Mouse (Mus musculus): ENCODE measurements around the gene Gadd45gip1. TPM values are rescaled to one million over a fixed set of nuclear protein-coding genes. Genes with fewer than 3 reads are reported as not detected.

Gene Gadd45gip1
- polyA plus RNA-seq, 1 experiment from 2014 or later = 45.8 TPM

- no peaks in the 10 kb centered on the region for H3K9me3 ChIP-seq
- peaks cover 100% of the 10 kb centered on the region for H3K27me3 ChIP-seq (ENCODE audit: insufficient read depth, poor library complexity, severe bottlenecking)
- 36% methylated on average over 5 of the region's 5 CpGs for WGBS
- H3K4me1 ChIP-seq (replicated peaks) = peaks cover 10% of the 10 kb centered on the region
- H3K4me3 ChIP-seq = no peak overlapping the region
- DNase-seq (ENCODE audit: low spot score) = no peak
- H3K27ac ChIP-seq = no peak overlapping the region
- no peaks in the 10 kb centered on the region for H3K36me3 ChIP-seq
These were observed 42.0 kb upstream of the Gadd45gip1 start for GRCm38 (mm10) chr8:84789345-84789744.

- no peak overlapping the region for H3K27ac ChIP-seq
- H3K4me1 ChIP-seq (replicated peaks) = peaks cover 10% of the 10 kb centered on the region
- 74% methylated on average over 9 of the region's 9 CpGs for WGBS
- no peak for DNase-seq (ENCODE audit: low spot score)
- no peaks in the 10 kb centered on the region for H3K9me3 ChIP-seq
- H3K36me3 ChIP-seq = no peaks in the 10 kb centered on the region
- H3K27me3 ChIP-seq (ENCODE audit: insufficient read depth, poor library complexity, severe bottlenecking) = peaks cover 100% of the 10 kb centered on the region
- no peak overlapping the region for H3K4me3 ChIP-seq
These were observed 41.4 kb upstream of the Gadd45gip1 start for GRCm38 (mm10) chr8:84789855-84790486.

- Histone ChIP-seq H3K27me3 (ENCODE audit: insufficient read depth, poor library complexity, severe bottlenecking) (peaks cover 100% of the 10 kb centered on the region), H3K4me1 (replicated peaks) (peaks cover 10% of the 10 kb centered on the region), H3K4me3 (no peak overlapping the region), H3K9me3 (no peaks in the 10 kb centered on the region), H3K27ac (no peak overlapping the region), H3K36me3 (no peaks in the 10 kb centered on the region)
- no peak for DNase-seq (ENCODE audit: low spot score)
- WGBS = 63% methylated on average over 2 of the region's 2 CpGs
These were observed 40.8 kb upstream of the Gadd45gip1 start for GRCm38 (mm10) chr8:84790537-84790936.

GRCm38 (mm10) chr8:84792429-84792947, 38.8 kb upstream of the Gadd45gip1 start:
- Histone ChIP-seq H3K4me3 (no peak overlapping the region), H3K9me3 (no peaks in the 10 kb centered on the region), H3K4me1 (replicated peaks) (peaks cover 5% of the 10 kb centered on the region; the same call in 1 of the 2 replicates), H3K27me3 (ENCODE audit: insufficient read depth, poor library complexity, severe bottlenecking) (peaks cover 100% of the 10 kb centered on the region), H3K36me3 (no peaks in the 10 kb centered on the region), H3K27ac (no peak overlapping the region)
- no peak for DNase-seq (ENCODE audit: low spot score)
- WGBS = 75% methylated on average over 12 of the region's 12 CpGs

- Histone ChIP-seq H3K9me3 (no peaks in the 10 kb centered on the region), H3K36me3 (no peaks in the 10 kb centered on the region), H3K27ac (no peak overlapping the region), H3K4me1 (replicated peaks) (peaks cover 5% of the 10 kb centered on the region; the same call in 1 of the 2 replicates), H3K27me3 (ENCODE audit: insufficient read depth, poor library complexity, severe bottlenecking) (peaks cover 100% of the 10 kb centered on the region), H3K4me3 (no peak overlapping the region)
- WGBS = 87% methylated on average over 9 of the region's 9 CpGs
- DNase-seq (ENCODE audit: low spot score) = no peak
These were observed 38.2 kb upstream of the Gadd45gip1 start for GRCm38 (mm10) chr8:84793134-84793533.

- DNase-seq (ENCODE audit: low spot score) = no peak
- WGBS = 56% methylated on average over 13 of the region's 13 CpGs
- peaks cover 100% of the 10 kb centered on the region for H3K27me3 ChIP-seq (ENCODE audit: insufficient read depth, poor library complexity, severe bottlenecking)
- H3K4me3 ChIP-seq = no peak overlapping the region
- no peaks in the 10 kb centered on the region for H3K9me3 ChIP-seq
- H3K27ac ChIP-seq = no peak overlapping the region
- no peaks in the 10 kb centered on the region for H3K36me3 ChIP-seq
- H3K4me1 ChIP-seq (replicated peaks) = peaks cover 7% of the 10 kb centered on the region; the same call in 1 of the 2 replicates
These were observed 37.4 kb upstream of the Gadd45gip1 start for GRCm38 (mm10) chr8:84793791-84794485.

GRCm38 (mm10) chr8:84794486-84794885, 36.8 kb upstream of the Gadd45gip1 start:
- no peak for DNase-seq (ENCODE audit: low spot score)
- H3K36me3 ChIP-seq = no peaks in the 10 kb centered on the region
- peaks cover 100% of the 10 kb centered on the region for H3K27me3 ChIP-seq (ENCODE audit: insufficient read depth, poor library complexity, severe bottlenecking)
- H3K4me1 ChIP-seq (replicated peaks) = peaks cover 13% of the 10 kb centered on the region; the same call in 1 of the 2 replicates
- WGBS = 53% methylated on average over 7 of the region's 7 CpGs
- no peak overlapping the region for H3K4me3 ChIP-seq
- H3K9me3 ChIP-seq = no peaks in the 10 kb centered on the region
- H3K27ac ChIP-seq = no peak overlapping the region

GRCm38 (mm10) chr8:84797256-84797797, 34.0 kb upstream of the Gadd45gip1 start:
- Histone ChIP-seq H3K4me3 (no peak overlapping the region), H3K9me3 (no peaks in the 10 kb centered on the region), H3K36me3 (no peaks in the 10 kb centered on the region), H3K4me1 (replicated peaks) (peaks cover 19% of the 10 kb centered on the region; the same call in 1 of the 2 replicates), H3K27ac (no peak overlapping the region), H3K27me3 (ENCODE audit: insufficient read depth, poor library complexity, severe bottlenecking) (peaks cover 98% of the 10 kb centered on the region)
- 73% methylated on average over 15 of the region's 15 CpGs for WGBS
- no peak for DNase-seq (ENCODE audit: low spot score)

GRCm38 (mm10) chr8:84797971-84798370, 33.4 kb upstream of the Gadd45gip1 start:
- peaks cover 19% of the 10 kb centered on the region; the same call in 1 of the 2 replicates for H3K4me1 ChIP-seq (replicated peaks)
- WGBS = 64% methylated on average over 6 of the region's 6 CpGs
- no peak for DNase-seq (ENCODE audit: low spot score)
- H3K36me3 ChIP-seq = no peaks in the 10 kb centered on the region
- H3K4me3 ChIP-seq = no peak overlapping the region
- H3K27ac ChIP-seq = no peak overlapping the region
- H3K9me3 ChIP-seq = no peaks in the 10 kb centered on the region
- peaks cover 98% of the 10 kb centered on the region for H3K27me3 ChIP-seq (ENCODE audit: insufficient read depth, poor library complexity, severe bottlenecking)

- Histone ChIP-seq H3K27me3 (ENCODE audit: insufficient read depth, poor library complexity, severe bottlenecking) (peaks cover 98% of the 10 kb centered on the region), H3K4me3 (peak overlapping the region; percentile 56), H3K36me3 (no peaks in the 10 kb centered on the region), H3K4me1 (replicated peaks) (peaks cover 19% of the 10 kb centered on the region; the same call in 1 of the 2 replicates), H3K9me3 (no peaks in the 10 kb centered on the region), H3K27ac (no peak overlapping the region)
- DNase-seq (ENCODE audit: low spot score) = peak; percentile 24
- 37% methylated on average over 10 of the region's 10 CpGs for WGBS
These were observed 32.7 kb upstream of the Gadd45gip1 start for GRCm38 (mm10) chr8:84798446-84799135.

- peak overlapping the region; percentile 62 for H3K27ac ChIP-seq
- under 1% methylated on average over 103 of the region's 108 CpGs for WGBS
- peak; percentile 49 for DNase-seq (ENCODE audit: low spot score)
- H3K27me3 ChIP-seq (ENCODE audit: insufficient read depth, poor library complexity, severe bottlenecking) = peaks cover 98% of the 10 kb centered on the region
- no peaks in the 10 kb centered on the region for H3K9me3 ChIP-seq
- H3K36me3 ChIP-seq = no peaks in the 10 kb centered on the region
- H3K4me1 ChIP-seq (replicated peaks) = peaks cover 14% of the 10 kb centered on the region; the same call in 1 of the 2 replicates
- H3K4me3 ChIP-seq = peak overlapping the region; percentile 56
These were observed 32.0 kb upstream of the Gadd45gip1 start for GRCm38 (mm10) chr8:84799136-84799931.

Data from hindbrain, embryonic 10.5 days (tissue).